Mouse (Mus musculus) forebrain, embryonic 14.5 days (tissue): ENCODE data around the gene Slc44a5. TPM values are rescaled to one million over a fixed set of nuclear protein-coding genes. Genes with fewer than 3 reads are reported as not detected.

ENCODE experiments used
- ATAC-seq: fragments of 200-750 bp; cut with Nextera tagmentation; 2 replicates; pipeline ENCODE4 v1.8.0; 2017; ENCODE audit warnings: mild to moderate bottlenecking, moderate library complexity
- DNase-seq: peaks from one replicate; pipeline ENCODE4 v3.0.0-alpha.2; 2015; ENCODE audit warnings: low spot score
- H3K27ac ChIP-seq: fragments of 300-500 bp; sonication (generic); 2 replicates; pipeline ENCODE4 v1.5.1; 2014; ENCODE audit warnings: low read depth, mild to moderate bottlenecking, control low read depth, low read length, moderate library complexity
- H3K27me3 ChIP-seq: fragments of 300-500 bp; sonication (generic); replicated peaks from 2 replicates; pipeline ENCODE4 v1.6.1; 2014; ENCODE audit warnings: low read length, control low read depth, mixed read lengths; ENCODE audit not compliant: control insufficient read depth, insufficient read depth
- H3K36me3 ChIP-seq: fragments of 300-500 bp; sonication (generic); 2 replicates; pipeline ENCODE4 v1.6.1; 2014; ENCODE audit warnings: low read length, control low read depth; ENCODE audit not compliant: control insufficient read depth, insufficient read depth
- H3K4me1 ChIP-seq: fragments of 300-500 bp; sonication (generic); 2 replicates; pipeline ENCODE4 v1.6.1; 2014; ENCODE audit warnings: antibody characterized with exemption, low read length, control low read depth; ENCODE audit not compliant: control insufficient read depth, insufficient read depth
- H3K4me2 ChIP-seq: fragments of 300-500 bp; sonication (generic); 2 replicates; pipeline ENCODE4 v1.6.1; 2014; ENCODE audit warnings: mild to moderate bottlenecking, control low read depth, low read length
- H3K4me3 ChIP-seq: fragments of 300-500 bp; sonication (generic); 2 replicates; pipeline ENCODE4 v1.5.1; 2014; ENCODE audit warnings: low read depth, low read length, control low read depth
- H3K9ac ChIP-seq: fragments of 300-500 bp; sonication (generic); 2 replicates; pipeline ENCODE4 v1.6.1; 2014; ENCODE audit warnings: mild to moderate bottlenecking, low read length, control low read depth, moderate library complexity
- H3K9me3 ChIP-seq: fragments of 300-500 bp; sonication (generic); replicated peaks from 2 replicates; pipeline ENCODE4 v1.6.1; 2016; ENCODE audit warnings: low read length, control low read depth, mixed read lengths; ENCODE audit not compliant: control insufficient read depth
- WGBS: fragments of 180-500 bp; shearing (Covaris S2); extraction: QIAGEN DNeasy Blood & Tissue Kit; methylation state at CpG from one replicate; pipeline ENCODE4 v1.1.7; 2014; 5-methylcytosine and 5-hydroxymethylcytosine counted together
- polyA plus RNA-seq: library from polyadenylated mRNA; unstranded; fragments of >200 nt; fragmentation: Nextera tagmentation; extraction: Ambion mirVana; gene quantifications from 2 replicates; pipeline ENCODE4 v1.2.1, GENCODE M21; 2014

The Slc44a5 gene
- polyA plus RNA-seq, 1 experiment from 2014 or later: 10.5 TPM

DNA sequence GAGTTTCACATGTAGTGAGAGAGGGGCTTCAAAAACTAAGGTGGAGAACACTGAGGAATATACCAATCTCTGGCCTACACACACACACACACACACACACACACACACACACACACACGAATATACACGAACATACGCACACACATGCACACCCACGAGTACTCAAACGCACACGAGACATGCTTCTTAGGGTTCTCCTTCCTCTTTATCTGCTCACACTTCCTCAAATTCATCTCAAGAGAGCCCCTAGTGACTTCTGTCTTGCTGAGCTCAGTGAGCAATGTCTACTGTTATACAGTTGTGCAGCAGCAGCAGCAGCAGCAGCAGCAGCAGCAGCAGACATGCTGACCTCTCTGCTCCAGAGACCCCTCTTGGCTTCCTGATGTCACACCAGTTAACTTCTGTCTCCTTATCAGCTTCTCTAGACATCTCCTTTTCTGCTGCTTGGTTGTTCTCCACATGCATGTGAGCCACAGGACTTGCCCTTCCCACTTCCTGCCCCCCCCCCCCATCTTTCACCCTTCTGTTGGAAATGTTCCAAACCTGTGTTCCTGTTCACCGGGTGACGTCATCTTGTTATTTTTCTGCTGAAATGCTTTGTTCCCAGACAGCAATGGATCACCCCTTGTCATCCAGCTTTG is 204.5 kb downstream of the Slc44a5 start:
- H3K27ac ChIP-seq: no peak overlapping the region
- WGBS: 80% methylated on average over 8 of the region's 8 CpGs
- H3K36me3 ChIP-seq: no peaks in the 10 kb centered on the region
- no peak overlapping the region for H3K9ac ChIP-seq
- DNase-seq (peak; percentile 24), ATAC-seq (no peak)
- no peak overlapping the region for H3K4me3 ChIP-seq
- no peaks in the 10 kb centered on the region for H3K27me3 ChIP-seq
- H3K9me3 ChIP-seq: no peaks in the 10 kb centered on the region
- H3K4me2 ChIP-seq: no peak overlapping the region
- H3K4me1 ChIP-seq: peaks cover 5% of the 10 kb centered on the region

DNA sequence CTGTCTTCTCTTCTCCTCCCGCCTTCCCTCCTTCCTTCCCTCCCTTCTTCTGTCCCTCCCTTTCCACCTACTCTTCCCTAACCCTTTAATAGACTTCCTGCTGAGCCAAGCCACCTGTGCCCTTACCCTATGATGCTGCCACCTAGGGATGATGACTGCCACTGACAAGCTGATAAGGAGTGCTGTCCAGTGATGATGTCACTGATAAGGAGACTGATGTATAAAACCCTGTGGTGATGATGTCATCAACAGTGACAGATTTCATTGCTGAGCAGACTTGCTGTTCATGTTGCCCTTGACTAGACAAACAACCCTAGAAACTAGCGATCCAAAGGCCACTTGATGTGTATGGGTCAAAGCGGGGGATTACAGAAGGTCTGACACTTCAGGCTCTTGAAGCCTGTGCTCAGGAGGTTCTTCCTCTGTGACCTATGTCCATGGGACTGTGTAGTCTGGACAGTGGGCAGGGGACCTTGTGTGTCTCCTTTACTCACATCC is 206.2 kb downstream of the Slc44a5 start:
- no peak overlapping the region for H3K9ac ChIP-seq

DNA sequence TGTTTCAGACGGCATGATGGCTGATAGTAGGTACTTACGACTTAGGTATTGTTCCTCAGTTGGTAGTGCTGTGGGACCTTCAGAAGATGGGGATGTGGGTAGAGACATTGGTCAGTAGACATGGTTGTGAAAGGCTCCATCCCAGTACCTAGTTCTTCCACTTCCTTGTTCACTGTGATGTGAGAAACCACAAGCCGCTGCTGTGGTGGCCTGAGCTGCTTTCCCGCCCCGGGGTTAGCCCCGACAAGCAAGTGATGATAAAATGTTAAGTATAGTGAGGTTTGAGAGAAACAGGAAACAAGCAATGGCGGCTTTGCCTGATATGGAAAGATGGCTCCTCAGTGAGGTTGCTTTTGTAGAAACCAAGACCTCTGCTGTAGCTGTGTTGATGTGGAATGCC is 209.8 kb downstream of the Slc44a5 start:
- Histone ChIP-seq H3K9me3 (no peaks in the 10 kb centered on the region), H3K36me3 (no peaks in the 10 kb centered on the region), H3K9ac (no peak overlapping the region), H3K4me1 (no peaks in the 10 kb centered on the region), H3K4me2 (no peak overlapping the region), H3K27me3 (no peaks in the 10 kb centered on the region), H3K4me3 (no peak overlapping the region), H3K27ac (no peak overlapping the region)
- DNase-seq: no peak
- ATAC-seq: no peak
- 96% methylated on average over 7 of the region's 7 CpGs for WGBS

More for the DNA sequence above, 206.2 kb downstream of the Slc44a5 start:
- Histone ChIP-seq H3K27me3 (no peaks in the 10 kb centered on the region), H3K36me3 (no peaks in the 10 kb centered on the region), H3K27ac (no peak overlapping the region), H3K4me2 (no peak overlapping the region), H3K9me3 (no peaks in the 10 kb centered on the region), H3K4me1 (no peaks in the 10 kb centered on the region), H3K4me3 (no peak overlapping the region)
- 98% methylated on average over 2 of the region's 3 CpGs for WGBS
- ATAC-seq (no peak), DNase-seq (no peak)

DNA sequence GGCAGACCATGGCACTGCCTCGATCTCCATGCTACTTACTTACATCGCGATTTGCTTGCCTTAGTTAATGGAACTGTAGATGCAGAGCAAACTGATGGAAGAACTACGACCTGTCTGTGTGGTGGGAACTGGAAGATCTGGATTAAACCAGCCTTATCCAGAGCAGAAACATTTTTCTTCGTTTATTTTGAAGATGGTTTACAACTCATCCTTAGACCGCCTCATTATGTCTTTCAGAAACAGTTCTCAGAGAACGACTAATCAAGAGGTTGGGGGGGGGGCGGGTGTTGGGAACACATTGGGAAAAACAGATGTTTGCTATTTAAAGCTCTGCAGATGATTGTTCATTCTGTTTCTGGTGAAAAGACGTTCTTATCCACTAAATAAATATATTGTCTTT is 210.7 kb downstream of the Slc44a5 start:
- ATAC-seq (no peak), DNase-seq (peak; percentile 33)
- no peaks in the 10 kb centered on the region for H3K27me3 ChIP-seq
- no peak overlapping the region for H3K4me3 ChIP-seq
- peaks cover 6% of the 10 kb centered on the region; the same call in 1 of the 2 replicates for H3K4me1 ChIP-seq
- H3K4me2 ChIP-seq: no peak overlapping the region
- 0 out of 2 replicates have a peak overlapping the region, but pooled peaks have one; percentile 33 for H3K27ac ChIP-seq
- no peak overlapping the region for H3K9ac ChIP-seq
- no peaks in the 10 kb centered on the region for H3K9me3 ChIP-seq
- WGBS: 79% methylated on average over 9 of the region's 9 CpGs
- no peaks in the 10 kb centered on the region for H3K36me3 ChIP-seq

DNA sequence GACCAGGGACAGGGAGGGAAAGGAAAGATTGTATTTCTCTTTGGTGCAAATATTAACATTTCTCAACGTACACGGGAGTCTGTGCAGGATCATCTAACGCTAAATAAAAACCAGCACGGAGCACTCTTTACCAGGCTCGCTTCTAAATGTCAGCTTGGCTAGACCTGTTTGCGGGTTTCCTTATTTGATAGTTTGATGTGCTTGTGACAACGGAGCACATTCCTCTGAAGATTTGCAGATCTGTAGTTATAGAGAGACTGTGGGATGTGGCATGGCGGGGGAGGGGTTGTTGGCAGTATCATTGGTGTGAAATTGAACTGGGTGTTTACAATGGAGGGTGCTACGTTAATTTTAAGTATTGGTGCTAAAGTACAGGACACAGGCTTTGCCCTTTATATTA is 215.4 kb downstream of the Slc44a5 start:
- H3K27ac ChIP-seq: no peak overlapping the region
- ATAC-seq: no peak
- no peak overlapping the region for H3K4me3 ChIP-seq
- no peak overlapping the region for H3K9ac ChIP-seq
- no peak overlapping the region for H3K4me2 ChIP-seq
- H3K4me1 ChIP-seq: peaks cover 15% of the 10 kb centered on the region
- no peaks in the 10 kb centered on the region for H3K9me3 ChIP-seq
- no peaks in the 10 kb centered on the region for H3K27me3 ChIP-seq
- DNase-seq: peak; percentile 20
- H3K36me3 ChIP-seq: no peaks in the 10 kb centered on the region
- 65% methylated on average over 9 of the region's 9 CpGs for WGBS

DNA sequence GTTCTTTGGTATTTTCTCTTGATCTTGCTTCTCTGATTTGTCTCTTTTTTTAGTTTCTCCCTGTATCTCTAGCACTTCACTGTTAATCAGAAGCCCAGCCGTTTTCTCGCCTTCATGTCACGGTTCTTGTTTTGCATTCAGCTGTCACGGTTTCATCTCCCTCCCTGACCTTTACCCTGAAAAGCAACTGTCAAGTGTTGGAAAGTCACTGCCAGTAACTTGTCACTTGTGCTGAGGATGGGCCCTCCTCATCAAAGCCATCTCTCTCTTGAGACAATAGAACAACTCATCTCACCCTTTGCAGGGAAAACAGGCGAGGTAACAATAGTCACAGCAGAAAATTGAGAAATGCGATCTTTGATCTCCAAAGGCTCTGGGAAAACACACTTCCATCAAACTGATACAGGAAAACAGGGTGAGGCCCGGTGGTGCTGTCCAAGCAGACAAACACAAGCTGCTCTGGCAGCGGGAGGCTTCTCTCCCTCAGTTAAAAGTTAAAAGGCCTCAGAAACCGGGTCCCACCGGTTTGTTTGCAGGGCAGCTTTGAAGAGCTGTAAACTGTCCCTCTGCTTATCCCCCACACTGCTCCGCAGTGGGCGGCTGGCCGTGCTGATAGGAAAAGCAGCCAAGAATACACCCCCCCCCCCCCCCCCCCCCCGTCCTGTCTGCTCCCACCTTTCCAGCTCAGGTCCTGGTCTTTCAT is 219.2 kb downstream of the Slc44a5 start:
- Histone ChIP-seq H3K27me3 (no peaks in the 10 kb centered on the region), H3K4me3 (no peak overlapping the region), H3K9ac (no peak overlapping the region), H3K9me3 (no peaks in the 10 kb centered on the region), H3K36me3 (no peaks in the 10 kb centered on the region), H3K27ac (no peak overlapping the region; the same call in 1 of the 2 replicates), H3K4me2 (no peak overlapping the region), H3K4me1 (peaks cover 20% of the 10 kb centered on the region)
- WGBS: 18% methylated on average over 13 of the region's 14 CpGs
- peak; percentile 20 for DNase-seq
- peak; percentile 43 for ATAC-seq

DNA sequence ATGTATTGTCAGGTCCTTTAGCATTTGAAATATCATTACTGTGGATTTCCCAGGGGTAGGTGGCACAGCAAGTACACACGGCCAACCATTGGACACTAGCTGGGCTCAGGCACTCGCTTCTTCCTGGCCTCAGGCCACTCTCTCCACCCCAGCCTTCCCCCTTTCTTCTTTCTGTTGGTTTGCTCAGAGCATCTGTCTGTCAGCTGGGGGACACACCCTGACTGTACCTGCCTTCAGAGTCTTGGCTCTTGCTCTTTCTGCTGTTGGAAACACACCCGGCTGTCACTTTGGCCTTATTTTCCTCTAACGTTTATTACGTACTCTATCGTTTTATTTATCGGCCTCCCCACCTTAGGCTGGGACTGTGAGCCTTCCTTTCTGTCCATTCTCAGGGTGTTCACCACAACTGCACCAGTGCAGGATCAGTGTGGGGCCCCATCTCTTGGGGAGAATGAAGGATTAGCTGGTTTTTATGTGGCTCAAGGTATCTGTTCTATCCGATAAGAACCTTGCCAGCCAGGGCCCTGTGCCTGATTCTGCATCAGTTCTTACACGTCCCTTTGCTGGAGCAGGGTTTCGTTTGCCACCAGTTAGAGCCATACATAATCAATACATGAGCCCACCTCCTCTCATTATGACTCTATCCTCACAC is 220.1 kb downstream of the Slc44a5 start:
- Histone ChIP-seq H3K4me1 (peaks cover 20% of the 10 kb centered on the region), H3K27ac (no peak overlapping the region), H3K4me3 (no peak overlapping the region), H3K9ac (no peak overlapping the region), H3K27me3 (no peaks in the 10 kb centered on the region), H3K4me2 (no peak overlapping the region), H3K36me3 (no peaks in the 10 kb centered on the region), H3K9me3 (no peaks in the 10 kb centered on the region)
- DNase-seq: no peak
- 66% methylated on average over 10 of the region's 10 CpGs for WGBS
- no peak for ATAC-seq

DNA sequence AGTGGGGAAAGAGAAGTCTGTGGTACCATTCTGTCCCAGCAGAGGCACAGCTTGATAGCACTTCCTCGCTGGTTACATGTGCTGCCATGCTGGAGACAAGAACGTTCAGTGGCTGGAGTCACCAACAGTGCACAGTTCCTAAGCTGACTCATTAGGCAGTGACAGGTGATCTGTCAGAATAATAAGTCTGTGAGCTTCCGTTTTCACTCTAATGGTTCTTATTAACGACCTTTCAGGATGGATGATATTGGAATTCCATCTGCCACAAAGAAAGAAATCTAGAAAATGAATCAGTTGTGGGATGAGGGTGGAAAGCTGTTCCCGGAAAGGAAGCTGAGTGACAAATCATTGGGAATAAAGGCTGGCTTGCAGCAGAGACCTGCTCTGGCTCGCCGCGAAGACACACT is 227.2 kb downstream of the Slc44a5 start:
- peak overlapping the region; percentile 9; the same call in 1 of the 2 replicates for H3K27ac ChIP-seq
- H3K9ac ChIP-seq: no peak overlapping the region
- 50% methylated on average over 8 of the region's 8 CpGs for WGBS
- H3K4me2 ChIP-seq: no peak overlapping the region
- peak; percentile 39 for DNase-seq
- no peaks in the 10 kb centered on the region for H3K27me3 ChIP-seq
- H3K9me3 ChIP-seq: no peaks in the 10 kb centered on the region
- H3K4me3 ChIP-seq: no peak overlapping the region
- no peaks in the 10 kb centered on the region for H3K36me3 ChIP-seq
- H3K4me1 ChIP-seq: no peaks in the 10 kb centered on the region; the same call in 1 of the 2 replicates
- peak; percentile 38; the same call in 1 of the 2 replicates for ATAC-seq
